In genomic region chr11:115181913-115182638, GRCm38 (mm10) we compare ENCODE assay signal across 9 mouse cellular contexts. TPM values are rescaled to one million over a fixed set of nuclear protein-coding genes. Genes with fewer than 3 reads are reported as not detected.
A peak's percentile ranks its signal among the peaks of the same experiment; 100 is the strongest.
DNase-seq lines count a peak whose midpoint lies in the region; ATAC-seq lines count a peak whose summit lies in the region.
"Had no signal": no experiment of that assay in that cellular context is flagged by ENCODE, and none has a peak within 500 bp of the region (broad histone marks: within the 10 kb centered on the region; RNA-seq: fewer than 3 reads in every experiment).

No protein-coding gene starts in this region.

- H3K9ac ChIP-seq in liver, embryonic 12.5 days: no peak overlapping the region
- 0 out of 2 replicates have a peak overlapping the region, but pooled peaks have one; percentile 32 for H3K9ac ChIP-seq in embryonic facial prominence, embryonic 13.5 days
- H3K9ac ChIP-seq in intestine, embryonic 14.5 days (ENCODE audit: low read length): no peak overlapping the region
- no peak overlapping the region for H3K9ac ChIP-seq in limb, embryonic 11.5 days (ENCODE audit: low read length)

- no peaks in the 10 kb centered on the region for H3K27me3 ChIP-seq in liver, embryonic 12.5 days (replicated peaks)
- H3K27me3 ChIP-seq in embryonic facial prominence, embryonic 13.5 days: no peaks in the 10 kb centered on the region
- H3K27me3 ChIP-seq in intestine, embryonic 14.5 days (replicated peaks; ENCODE audit: control insufficient read depth, insufficient read depth, low read length): no peaks in the 10 kb centered on the region
- H3K27me3 ChIP-seq in limb, embryonic 11.5 days (ENCODE audit: control insufficient read depth, insufficient read depth, low read length): no peaks in the 10 kb centered on the region

- ATAC-seq in liver, embryonic 12.5 days: no peak
- no peak for ATAC-seq in embryonic facial prominence, embryonic 13.5 days (ENCODE audit: insufficient number of reproducible peaks, insufficient read depth, low FRiP score, low TSS enrichment, low read depth)
- ATAC-seq in intestine, embryonic 14.5 days (replicated peaks; ENCODE audit: low FRiP score, low TSS enrichment, low read depth): no peak
- ATAC-seq in limb, embryonic 11.5 days (ENCODE audit: insufficient number of reproducible peaks, low FRiP score, low TSS enrichment, low read depth): 0 out of 2 replicates have a peak, but pooled peaks have one; percentile 23

- no peaks in the 10 kb centered on the region for H3K9me3 ChIP-seq in liver, embryonic 12.5 days (replicated peaks)
- no peaks in the 10 kb centered on the region for H3K9me3 ChIP-seq in embryonic facial prominence, embryonic 13.5 days
- H3K9me3 ChIP-seq in intestine, embryonic 14.5 days (ENCODE audit: control insufficient read depth, low read length): no peaks in the 10 kb centered on the region
- H3K9me3 ChIP-seq in limb, embryonic 11.5 days (ENCODE audit: control insufficient read depth, low read length): no peaks in the 10 kb centered on the region

- H3K4me1 ChIP-seq in liver, embryonic 12.5 days: peaks cover 55% of the 10 kb centered on the region
- H3K4me1 ChIP-seq in embryonic facial prominence, embryonic 13.5 days: peaks cover 21% of the 10 kb centered on the region
- H3K4me1 ChIP-seq in intestine, embryonic 14.5 days (replicated peaks; ENCODE audit: control insufficient read depth, insufficient read depth, low read length): peaks cover 25% of the 10 kb centered on the region
- peaks cover 10% of the 10 kb centered on the region for H3K4me1 ChIP-seq in limb, embryonic 11.5 days (ENCODE audit: control insufficient read depth, insufficient read depth, low read length)

- no peak overlapping the region for H3K4me2 ChIP-seq in liver, embryonic 12.5 days
- no peak overlapping the region for H3K4me2 ChIP-seq in embryonic facial prominence, embryonic 13.5 days
- H3K4me2 ChIP-seq in intestine, embryonic 14.5 days (ENCODE audit: low read length): no peak overlapping the region
- H3K4me2 ChIP-seq in limb, embryonic 11.5 days (ENCODE audit: low read depth, severe bottlenecking): no peak overlapping the region

- H3K36me3 ChIP-seq in liver, embryonic 12.5 days: peaks cover 50% of the 10 kb centered on the region
- no peaks in the 10 kb centered on the region for H3K36me3 ChIP-seq in embryonic facial prominence, embryonic 13.5 days
- 0 out of 2 replicates have a peak, but pooled peaks cover 2% of the 10 kb centered on the region for H3K36me3 ChIP-seq in intestine, embryonic 14.5 days (ENCODE audit: control insufficient read depth, insufficient read depth, low read length)
- H3K36me3 ChIP-seq in limb, embryonic 11.5 days (ENCODE audit: control insufficient read depth, insufficient read depth, low read length): no peaks in the 10 kb centered on the region

- peak; percentile 84 for DNase-seq in liver
- DNase-seq in adrenal gland, postnatal 25 days: peak; percentile 86
- DNase-seq in intestine, embryonic 14.5 days (ENCODE audit: low spot score): peak; percentile 98
- peak; percentile 92 for DNase-seq in limb, embryonic 11.5 days (ENCODE audit: low spot score)
- DNase-seq in ovary, adult 18-20 months (ENCODE audit: low spot score): peak; percentile 26
- DNase-seq in thymus, postnatal 0 days (ENCODE audit: low spot score): peak; percentile 89

- 18% methylated on average over 12 of the region's 12 CpGs for WGBS in liver, embryonic 12.5 days (ENCODE audit: insufficient replicate concordance)
- WGBS in embryonic facial prominence, embryonic 13.5 days: 25% methylated on average over 12 of the region's 12 CpGs
- 21% methylated on average over 12 of the region's 12 CpGs for WGBS in intestine, embryonic 14.5 days
- WGBS in limb, embryonic 11.5 days: 24% methylated on average over 12 of the region's 12 CpGs

- no peak overlapping the region for H3K4me3 ChIP-seq in liver, embryonic 12.5 days
- H3K4me3 ChIP-seq in embryonic facial prominence, embryonic 13.5 days: no peak overlapping the region
- no peak overlapping the region for H3K4me3 ChIP-seq in intestine, embryonic 14.5 days (ENCODE audit: low read depth, low read length)
- H3K4me3 ChIP-seq in limb, embryonic 11.5 days (ENCODE audit: low read depth, low read length): no peak overlapping the region
- H3K4me3 ChIP-seq: erythroblast, embryonic 14.5 days had no signal

- no peak overlapping the region for H3K27ac ChIP-seq in liver, embryonic 12.5 days
- no peak overlapping the region for H3K27ac ChIP-seq in embryonic facial prominence, embryonic 13.5 days
- H3K27ac ChIP-seq in intestine, embryonic 14.5 days (ENCODE audit: low read depth): no peak overlapping the region
- no peak overlapping the region for H3K27ac ChIP-seq in limb, embryonic 11.5 days (replicated peaks; ENCODE audit: low read depth, low read length)

RNA-seq across cellular contexts. Expression of gene Tmem104, which starts 5.2 kb away (rescaled TPM):
- 7.5 and 8.1 TPM in 2 replicates for polyA plus RNA-seq in liver, embryonic 12.5 days (2016; fragmentation: Nextera tagmentation; extraction: Ambion mirVana)
- total RNA-seq in adrenal gland, postnatal 25 days (2021): 19.9 and 22.3 TPM in 2 replicates
- polyA plus RNA-seq in embryonic facial prominence, embryonic 13.5 days (2015; fragmentation: Nextera tagmentation; extraction: Ambion mirVana): 11.9 and 13.9 TPM in 2 replicates
- polyA plus RNA-seq in intestine, embryonic 14.5 days (2014; fragmentation: Nextera tagmentation; extraction: Ambion mirVana): 7.0 and 8.3 TPM in 2 replicates
- polyA plus RNA-seq in limb, embryonic 11.5 days (2014; fragmentation: Nextera tagmentation; extraction: Ambion mirVana): 7.7 and 9.8 TPM in 2 replicates
- polyA plus RNA-seq in thymus, postnatal 0 days (2015; fragmentation: Nextera tagmentation; extraction: Ambion mirVana): 8.6 and 10.8 TPM in 2 replicates

RNA-seq across cellular contexts. Expression of gene Nat9, which starts 5.6 kb away (rescaled TPM):
- 12.8 and 12.9 TPM in 2 replicates for polyA plus RNA-seq in liver, embryonic 12.5 days (2016; fragmentation: Nextera tagmentation; extraction: Ambion mirVana)
- total RNA-seq in adrenal gland, postnatal 25 days (2021): 37.3 and 38.1 TPM in 2 replicates
- 21.2 and 23.9 TPM in 2 replicates for polyA plus RNA-seq in embryonic facial prominence, embryonic 13.5 days (2015; fragmentation: Nextera tagmentation; extraction: Ambion mirVana)
- polyA plus RNA-seq in intestine, embryonic 14.5 days (2014; fragmentation: Nextera tagmentation; extraction: Ambion mirVana): 16.4 and 16.7 TPM in 2 replicates
- polyA plus RNA-seq in limb, embryonic 11.5 days (2014; fragmentation: Nextera tagmentation; extraction: Ambion mirVana): 17.1 and 21.0 TPM in 2 replicates
- 19.3 and 20.1 TPM in 2 replicates for polyA plus RNA-seq in thymus, postnatal 0 days (2015; fragmentation: Nextera tagmentation; extraction: Ambion mirVana)

RNA-seq across cellular contexts. Expression of gene Slc9a3r1, which starts 18.9 kb away (rescaled TPM):
- 74.5 and 75.7 TPM in 2 replicates for polyA plus RNA-seq in liver, embryonic 12.5 days (2016; fragmentation: Nextera tagmentation; extraction: Ambion mirVana)
- 17.5 and 18.1 TPM in 2 replicates for total RNA-seq in adrenal gland, postnatal 25 days (2021)
- polyA plus RNA-seq in embryonic facial prominence, embryonic 13.5 days (2015; fragmentation: Nextera tagmentation; extraction: Ambion mirVana): 28.3 and 36.0 TPM in 2 replicates
- polyA plus RNA-seq in intestine, embryonic 14.5 days (2014; fragmentation: Nextera tagmentation; extraction: Ambion mirVana): 157 and 165 TPM in 2 replicates
- 24.9 and 29.5 TPM in 2 replicates for polyA plus RNA-seq in limb, embryonic 11.5 days (2014; fragmentation: Nextera tagmentation; extraction: Ambion mirVana)
- 255 and 279 TPM in 2 replicates for polyA plus RNA-seq in thymus, postnatal 0 days (2015; fragmentation: Nextera tagmentation; extraction: Ambion mirVana)

RNA-seq across cellular contexts. Expression of gene Cd300lf, which starts 48.3 kb away (rescaled TPM):
- polyA plus RNA-seq in liver, embryonic 12.5 days (2016; fragmentation: Nextera tagmentation; extraction: Ambion mirVana): 0.90 and 1.3 TPM in 2 replicates
- 0.55 and 0.62 TPM in 2 replicates for total RNA-seq in adrenal gland, postnatal 25 days (2021)
- 0.38 and 0.56 TPM in 2 replicates for polyA plus RNA-seq in embryonic facial prominence, embryonic 13.5 days (2015; fragmentation: Nextera tagmentation; extraction: Ambion mirVana)
- polyA plus RNA-seq in intestine, embryonic 14.5 days (2014; fragmentation: Nextera tagmentation; extraction: Ambion mirVana): 0.27 and 1.0 TPM in 2 replicates
- 0.19 TPM in 1 of 2 replicates, not detected in the other for polyA plus RNA-seq in limb, embryonic 11.5 days (2014; fragmentation: Nextera tagmentation; extraction: Ambion mirVana)
- 0.76 and 2.0 TPM in 2 replicates for polyA plus RNA-seq in thymus, postnatal 0 days (2015; fragmentation: Nextera tagmentation; extraction: Ambion mirVana)
- polyA plus RNA-seq: erythroblast, embryonic 14.5 days had no signal

Comparison
In these comparisons a context has a peak if more than half of its experiments do, and no peak if none do; other contexts are left out.
1. DNase-seq: peak in every context shown above with its lines; median percentile 98 in intestine, embryonic 14.5 days; 92 in limb, embryonic 11.5 days; 89 in thymus, postnatal 0 days; 86 in adrenal gland, postnatal 25 days; 84 in liver; 26 in ovary, adult 18-20 months.